Mouse (Mus musculus) yolk sac, embryonic 10.5 days (tissue): ENCODE results near the gene Tbc1d10c.

Experiments
- DNase-seq: peaks from one replicate; pipeline ENCODE4 v3.0.0-alpha.2; 2017; ENCODE audit warnings: low spot score

Gene Tbc1d10c

DNA sequence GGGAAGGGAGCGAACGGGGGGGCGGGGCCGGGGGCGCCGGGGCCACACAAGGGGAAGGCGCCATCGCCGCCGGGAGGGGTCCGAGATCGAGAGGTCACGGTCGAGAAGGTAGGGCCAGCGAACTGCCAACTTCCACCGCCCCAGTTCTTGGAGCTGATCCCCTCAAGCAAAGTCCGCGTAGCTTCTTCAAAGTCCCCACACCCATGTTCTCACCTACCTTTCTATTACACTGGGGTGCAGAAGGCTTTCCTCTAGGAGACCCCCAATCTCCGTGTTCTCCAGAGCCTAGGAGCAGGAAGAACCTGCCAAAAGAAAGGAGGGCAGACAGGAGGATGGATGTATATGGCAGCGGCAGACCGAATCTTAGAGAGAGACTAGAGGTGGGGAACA lies 24.4 kb upstream of the Tbc1d10c start:
- DNase-seq, result no peak

DNA sequence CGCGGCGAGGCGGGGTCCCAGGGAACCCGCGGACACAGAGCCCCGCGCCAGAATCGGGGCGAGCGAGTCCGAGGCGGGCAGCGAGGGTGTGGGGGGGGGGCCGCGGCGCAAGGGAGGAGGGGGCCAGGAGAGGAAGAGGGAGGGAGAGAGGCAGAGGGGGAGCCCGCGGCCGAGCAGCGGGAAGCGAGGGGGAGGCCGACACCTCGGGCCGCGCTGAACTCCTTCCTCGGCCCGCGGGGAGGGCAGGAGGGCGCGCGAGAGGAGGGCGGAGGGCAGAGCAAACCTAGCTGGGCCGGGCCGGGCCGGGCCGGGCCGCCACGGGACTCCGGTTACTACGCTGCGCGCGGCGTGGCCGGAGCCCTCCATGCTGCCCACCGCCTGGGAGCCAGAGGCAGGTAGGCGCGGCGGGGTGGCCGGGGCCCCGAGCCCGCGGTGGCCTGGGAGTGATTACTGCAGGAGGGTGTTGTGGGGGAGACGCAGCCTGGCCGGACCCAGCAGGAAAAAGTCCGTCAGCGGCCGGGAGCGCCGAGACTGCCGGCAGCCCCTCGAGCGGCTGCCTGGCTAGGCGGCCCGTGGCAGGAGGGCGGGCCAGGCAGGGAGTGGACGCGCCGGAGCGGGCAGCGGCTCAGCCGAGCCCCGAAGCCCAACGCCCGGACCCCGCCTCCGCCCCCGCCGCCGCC lies 23.8 kb upstream of the Tbc1d10c start:
- no peak for DNase-seq

GRCm38 (mm10) chr19:4214071-4214770 lies 23.1 kb upstream of the Tbc1d10c start, which contains the start of the genes Clcf1 and AC109138.7:
Gene Clcf1, plus strand, starts transcription at chr19:4214238.
Gene AC109138.7, plus strand, starts transcription at chr19:4214357.
- peak; percentile 57 for DNase-seq

DNA sequence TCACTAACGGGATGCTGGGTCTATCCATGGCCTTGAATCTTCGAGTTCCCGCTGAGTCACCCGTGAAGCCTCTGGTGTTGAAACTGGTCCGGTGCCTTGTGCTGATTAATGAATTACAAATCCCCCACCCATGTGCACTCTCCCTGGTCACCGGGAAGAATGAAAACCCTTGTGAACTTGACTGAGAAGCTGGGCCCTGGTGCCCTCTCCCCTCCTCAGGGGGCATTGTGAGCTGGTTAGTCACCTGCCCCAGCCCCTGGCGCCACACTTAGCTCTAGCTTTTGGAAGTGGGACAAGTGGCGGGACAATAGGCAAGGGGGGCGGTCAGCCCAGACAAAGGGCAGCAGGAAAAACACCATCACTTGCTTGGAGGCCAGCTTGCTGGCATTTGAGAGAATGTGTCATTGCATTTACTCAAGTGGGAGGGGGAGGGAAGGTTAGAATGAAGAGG lies 22.5 kb upstream of the Tbc1d10c start:
- no peak for DNase-seq

GRCm38 (mm10) chr19:4211891-4212588 lies 21.0 kb upstream of the Tbc1d10c start:
- DNase-seq, result no peak

DNA sequence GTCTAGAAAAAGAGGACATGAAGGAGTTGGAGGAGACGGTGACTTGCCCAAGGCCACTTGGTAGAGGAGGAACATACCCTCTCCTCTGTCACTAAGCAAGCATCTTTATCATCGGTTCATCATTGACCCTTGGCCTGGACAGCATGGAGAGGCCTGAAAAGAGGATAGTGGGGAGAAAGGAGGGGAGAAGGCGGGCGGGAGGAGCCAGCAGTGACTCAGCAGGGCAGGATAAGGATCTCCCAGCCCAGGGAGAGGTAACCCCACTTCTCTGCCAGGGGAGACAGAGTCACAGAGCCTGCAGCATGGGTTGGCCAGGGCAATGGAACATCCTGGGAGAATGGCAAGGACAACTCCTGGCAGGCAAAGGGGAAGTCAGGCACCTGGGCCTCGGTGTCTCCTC lies 17.5 kb upstream of the Tbc1d10c start:
- no peak for DNase-seq

- peak; percentile 68 for DNase-seq
Measured at GRCm38 (mm10) chr19:4206971-4207370, 15.9 kb upstream of the Tbc1d10c start.

- DNase-seq, result no peak
Measured at GRCm38 (mm10) chr19:4204889-4205288, 13.8 kb upstream of the Tbc1d10c start.

- DNase-seq, result no peak
Measured at GRCm38 (mm10) chr19:4203604-4204326, 12.7 kb upstream of the Tbc1d10c start.

DNA sequence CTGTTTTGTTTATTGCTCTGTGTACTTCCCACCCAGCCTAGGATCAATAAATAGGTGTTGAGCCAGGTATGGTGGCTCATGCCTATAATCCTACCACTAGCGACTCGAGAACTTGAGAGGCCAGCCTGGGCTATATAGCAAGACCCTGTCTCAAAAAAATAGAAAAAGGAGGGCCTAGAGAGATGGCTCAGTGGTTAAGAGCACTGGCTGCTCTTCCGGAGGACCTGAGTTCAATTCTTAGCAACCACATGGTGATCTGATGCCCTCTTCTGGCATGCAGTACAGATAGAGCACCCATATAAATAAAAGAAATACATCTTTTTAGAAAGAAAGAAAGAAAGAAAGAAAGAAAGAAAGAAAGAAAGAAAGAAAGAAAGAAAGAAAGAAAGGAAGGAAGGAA lies 12.1 kb upstream of the Tbc1d10c start:
- no peak for DNase-seq

DNA sequence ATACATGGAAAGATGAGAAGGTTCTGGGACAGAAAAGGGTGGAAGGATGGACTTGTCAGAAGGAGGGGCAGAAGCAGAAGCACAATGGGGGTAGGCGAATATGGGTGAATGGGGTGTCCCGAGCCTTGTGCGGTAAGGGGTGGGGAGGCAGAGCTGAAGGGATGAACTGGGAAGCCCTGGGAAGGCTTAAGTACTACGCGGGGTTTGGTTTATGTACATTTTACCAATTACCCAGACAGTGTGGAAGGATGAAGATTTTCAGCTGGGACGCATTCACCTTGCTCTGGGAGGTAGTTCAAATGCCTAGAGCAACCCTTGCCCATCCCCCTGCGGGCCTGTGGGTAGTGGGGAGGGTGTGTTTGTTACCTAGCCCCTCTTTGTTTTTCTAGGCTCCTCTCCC lies 11.1 kb upstream of the Tbc1d10c start:
- DNase-seq, result no peak

DNA sequence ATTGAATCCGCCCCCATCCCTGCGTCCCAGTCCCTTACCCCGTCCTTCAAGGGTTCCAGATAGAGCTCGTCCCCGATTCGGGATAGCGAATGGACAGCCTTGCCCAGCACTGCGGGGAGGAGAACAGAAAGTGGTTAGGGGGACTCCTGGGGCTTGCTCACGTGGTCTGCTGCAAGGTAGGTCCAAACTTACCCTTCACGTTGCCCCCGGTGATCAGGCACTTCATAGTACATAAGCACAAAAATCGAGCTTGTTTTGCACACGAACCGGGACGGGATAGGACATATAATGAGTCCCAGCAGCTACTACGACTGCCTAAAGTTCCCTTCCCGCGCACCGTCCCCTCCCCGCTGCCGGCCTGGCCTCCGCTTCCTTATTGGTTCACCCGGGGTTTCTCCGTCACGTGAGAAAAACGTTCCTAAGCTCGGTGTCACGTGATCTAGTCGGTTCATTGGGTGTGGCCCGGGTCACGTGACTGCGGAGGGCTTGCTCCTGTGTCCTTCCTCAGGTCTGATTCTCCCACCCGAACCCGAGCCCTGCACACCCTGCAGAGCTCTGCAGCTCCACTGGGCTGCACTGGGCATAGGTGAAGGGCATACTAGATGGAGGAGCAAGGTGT lies 10.3 kb upstream of the Tbc1d10c start, which contains the start of gene Rad9a:
Gene Rad9a, minus strand, starts transcription at position 372 of the 619 bp plus-strand sequence.
- DNase-seq, result peak; percentile 96

DNA sequence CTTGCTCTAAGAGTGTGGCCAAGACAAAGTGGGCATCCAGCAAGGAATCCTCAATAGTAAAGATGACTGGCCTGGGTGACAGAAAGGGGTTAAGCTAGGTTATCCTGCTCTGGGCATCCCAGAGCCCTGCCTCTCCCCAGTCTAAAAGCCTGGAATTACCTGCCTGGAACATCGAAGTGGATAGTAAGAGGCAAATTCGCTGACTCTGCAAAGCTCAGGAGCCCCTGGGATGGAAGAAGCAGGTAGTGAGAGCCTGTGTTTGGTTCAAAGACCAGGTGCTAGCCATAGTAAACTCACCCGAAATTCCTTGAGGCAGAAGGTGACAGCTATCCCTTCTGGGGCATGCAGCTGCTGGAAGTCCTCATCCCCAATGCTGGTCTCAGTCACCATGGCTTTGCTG lies 6.1 kb upstream of the Tbc1d10c start:
- no peak for DNase-seq

DNA sequence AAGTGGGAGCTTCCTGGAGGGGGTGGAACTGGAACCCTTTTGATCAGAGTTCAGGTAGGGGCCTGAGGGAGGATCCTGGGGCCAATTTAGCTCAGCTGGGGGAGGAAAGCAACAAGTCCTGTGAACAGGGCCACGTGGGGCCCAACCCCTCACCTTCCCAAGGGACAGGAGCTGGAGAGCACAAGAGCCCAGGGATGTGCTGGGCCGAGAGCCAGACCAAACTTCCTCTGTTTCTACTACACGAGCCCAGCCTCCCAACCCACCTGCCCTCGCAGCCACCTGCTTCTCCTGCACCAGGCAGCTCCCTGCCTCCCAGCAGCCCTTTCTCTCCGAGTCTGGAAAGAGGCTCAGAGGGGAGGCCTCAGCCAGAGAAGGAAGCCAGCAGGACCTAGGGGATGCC lies 5.5 kb upstream of the Tbc1d10c start:
- DNase-seq, result no peak

GRCm38 (mm10) chr19:4196048-4196447 lies 5.0 kb upstream of the Tbc1d10c start:
- no peak for DNase-seq

- no peak for DNase-seq
Measured at GRCm38 (mm10) chr19:4194776-4195650, 3.9 kb upstream of the Tbc1d10c start.

DNA sequence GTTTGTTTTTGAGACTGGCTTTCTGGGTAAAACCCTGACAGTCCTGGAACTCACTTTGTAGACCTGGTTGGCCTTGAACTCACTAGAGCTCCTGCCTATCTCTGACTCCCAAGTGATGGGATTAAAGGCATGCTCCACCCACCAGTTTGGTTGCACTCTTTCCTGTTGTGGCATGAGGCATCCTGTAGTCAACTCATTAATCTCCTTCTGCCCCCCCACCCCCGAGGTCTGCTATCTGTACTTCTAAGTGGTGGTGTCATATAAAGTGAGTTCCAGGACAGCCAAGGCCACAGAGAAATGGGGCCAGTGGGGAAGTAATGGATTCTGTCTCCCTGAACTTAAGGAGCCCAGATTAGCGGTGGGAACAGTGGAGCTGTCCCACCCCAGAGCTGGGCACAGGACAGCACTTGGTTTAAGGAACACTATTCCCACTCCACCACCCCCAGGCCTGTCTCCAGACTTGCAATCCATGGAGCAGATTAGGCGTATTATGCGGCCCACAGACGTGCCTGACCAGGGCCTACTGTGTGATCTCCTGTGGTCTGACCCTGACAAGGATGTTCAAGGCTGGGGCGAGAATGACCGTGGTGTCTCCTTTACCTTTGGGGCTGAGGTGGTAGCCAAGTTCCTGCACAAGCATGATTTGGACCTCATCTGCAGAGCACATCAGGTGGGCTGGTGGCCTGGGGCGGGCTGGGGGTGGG lies 3.1 kb upstream of the Tbc1d10c start:
- no peak for DNase-seq

- DNase-seq, result no peak
Measured at GRCm38 (mm10) chr19:4193129-4193528, 2.0 kb upstream of the Tbc1d10c start.

- no peak for DNase-seq
Measured at GRCm38 (mm10) chr19:4192251-4192985, 1.3 kb upstream of the Tbc1d10c start.
